Mouse (Mus musculus) retina, postnatal 1 day (tissue): ENCODE measurements around the gene Glis3.

Source experiments
- DNase-seq: peaks from one replicate; pipeline ENCODE4 v3.0.0-alpha.2; 2012

Gene Glis3

GRCm38 (mm10) chr19:28374524-28374923 is 305.4 kb downstream of the Glis3 start:
- no peak for DNase-seq

GRCm38 (mm10) chr19:28368215-28368614 is 311.7 kb downstream of the Glis3 start:
- no peak for DNase-seq

- DNase-seq: no peak
These were observed 312.6 kb downstream of the Glis3 start for GRCm38 (mm10) chr19:28367274-28367673.

GRCm38 (mm10) chr19:28366766-28367165 is 313.1 kb downstream of the Glis3 start:
- DNase-seq: no peak

GRCm38 (mm10) chr19:28365897-28366296 is 314.0 kb downstream of the Glis3 start:
- DNase-seq: peak; percentile 83

- DNase-seq: no peak
These were observed 319.0 kb downstream of the Glis3 start for GRCm38 (mm10) chr19:28360884-28361283.

- DNase-seq: no peak
These were observed 322.3 kb downstream of the Glis3 start for GRCm38 (mm10) chr19:28357595-28357994.

GRCm38 (mm10) chr19:28351068-28352066 is 328.5 kb downstream of the Glis3 start:
- DNase-seq: no peak

- DNase-seq: no peak
These were observed 332.6 kb downstream of the Glis3 start for GRCm38 (mm10) chr19:28347080-28347825.

- DNase-seq: no peak
These were observed 336.2 kb downstream of the Glis3 start for GRCm38 (mm10) chr19:28343640-28344039.

GRCm38 (mm10) chr19:28337574-28337973 is 342.3 kb downstream of the Glis3 start:
- no peak for DNase-seq

- DNase-seq: no peak
These were observed 343.0 kb downstream of the Glis3 start for GRCm38 (mm10) chr19:28336651-28337510.

GRCm38 (mm10) chr19:28335890-28336289 is 344.0 kb downstream of the Glis3 start:
- DNase-seq: no peak

- DNase-seq: peak; percentile 77
These were observed 346.7 kb downstream of the Glis3 start for GRCm38 (mm10) chr19:28333007-28333766.

GRCm38 (mm10) chr19:28328444-28329110 is 351.3 kb downstream of the Glis3 start:
- DNase-seq: peak; percentile 45

- DNase-seq: no peak
These were observed 352.3 kb downstream of the Glis3 start for GRCm38 (mm10) chr19:28327536-28327935.

GRCm38 (mm10) chr19:28306036-28306435 is 373.8 kb downstream of the Glis3 start:
- peak; percentile 39 for DNase-seq

GRCm38 (mm10) chr19:28305510-28305909 is 374.4 kb downstream of the Glis3 start:
- DNase-seq: peak; percentile 46

- no peak for DNase-seq
These were observed 377.0 kb downstream of the Glis3 start for GRCm38 (mm10) chr19:28302831-28303242.

- DNase-seq: no peak
These were observed 379.7 kb downstream of the Glis3 start for GRCm38 (mm10) chr19:28300226-28300625.

- DNase-seq: no peak
These were observed 380.6 kb downstream of the Glis3 start for GRCm38 (mm10) chr19:28299211-28299775.
